Mouse (Mus musculus) cerebellum, adult (tissue): ENCODE measurements around the gene Wdr5.
A peak's percentile ranks its signal among the peaks of the same experiment; 100 is the strongest.

Source experiments
- ATAC-seq: cut with Nextera tagmentation; 2 replicates; pipeline ENCODE4 v1.9.2; 2017; ENCODE audit warnings: mild to moderate bottlenecking, moderate library complexity, mixed read lengths; ENCODE audit not compliant: insufficient number of reproducible peaks, low FRiP score, low TSS enrichment

Wdr5 gene

GRCm38 (mm10) chr2:27514639-27515328, at the start of gene Wdr5:
Gene Wdr5, plus strand, starts transcription at chr2:27515157.
- peak; percentile 81 for ATAC-seq

- no peak for ATAC-seq
Measured at GRCm38 (mm10) chr2:27469292-27469990, 45.5 kb upstream of the Wdr5 start.

GRCm38 (mm10) chr2:27469991-27470355, 45.0 kb upstream of the Wdr5 start:
- no peak for ATAC-seq

- ATAC-seq, result no peak
Measured at GRCm38 (mm10) chr2:27470535-27470934, 44.4 kb upstream of the Wdr5 start.

- ATAC-seq, result no peak
Measured at GRCm38 (mm10) chr2:27471170-27471584, 43.8 kb upstream of the Wdr5 start.

GRCm38 (mm10) chr2:27473061-27473765, 41.7 kb upstream of the Wdr5 start:
- no peak for ATAC-seq

- ATAC-seq, result no peak
Measured at GRCm38 (mm10) chr2:27473911-27474310, 41.0 kb upstream of the Wdr5 start.

GRCm38 (mm10) chr2:27474621-27475484, 40.1 kb upstream of the Wdr5 start:
- no peak for ATAC-seq

- ATAC-seq, result peak; percentile 93
Measured at GRCm38 (mm10) chr2:27475495-27476302, 39.3 kb upstream of the Wdr5 start.

GRCm38 (mm10) chr2:27476303-27477192, 38.4 kb upstream of the Wdr5 start:
- no peak for ATAC-seq

GRCm38 (mm10) chr2:27479821-27480220, 35.1 kb upstream of the Wdr5 start:
- no peak for ATAC-seq

GRCm38 (mm10) chr2:27480367-27480766, 34.6 kb upstream of the Wdr5 start:
- ATAC-seq, result no peak

- no peak for ATAC-seq
Measured at GRCm38 (mm10) chr2:27482265-27482861, 32.6 kb upstream of the Wdr5 start.

- no peak for ATAC-seq
Measured at GRCm38 (mm10) chr2:27486725-27487124, 28.2 kb upstream of the Wdr5 start.

- ATAC-seq, result no peak
Measured at GRCm38 (mm10) chr2:27487336-27488049, 27.5 kb upstream of the Wdr5 start.

GRCm38 (mm10) chr2:27488362-27488761, 26.6 kb upstream of the Wdr5 start:
- ATAC-seq, result no peak

- no peak for ATAC-seq
Measured at GRCm38 (mm10) chr2:27490939-27491338, 24.0 kb upstream of the Wdr5 start.

- ATAC-seq, result no peak
Measured at GRCm38 (mm10) chr2:27493971-27494370, 21.0 kb upstream of the Wdr5 start.
